Mouse (Mus musculus) E14TG2a.4 (cell line): Measurements from ENCODE around the gene Rpa1.

ENCODE experiments used
- CTCF ChIP-seq: conservative IDR thresholded peaks from 2 replicates; pipeline ENCODE4 v1.5.1; 2014; ENCODE audit warnings: low read length
- NANOG ChIP-seq: IDR thresholded peaks from 2 replicates; pipeline ENCODE4 v1.6.1; 2014; ENCODE audit warnings: borderline replicate concordance, low read length, mixed read lengths
- POU5F1 ChIP-seq: IDR thresholded peaks from 2 replicates; pipeline ENCODE4 v1.6.1; 2014; ENCODE audit warnings: low read length, borderline replicate concordance

GRCm38 (mm10) chr11:75281380-75282256, 66.5 kb downstream of the Rpa1 start:
- TF ChIP-seq CTCF (no peak), NANOG (no peak), POU5F1 (no peak)
